Mouse (Mus musculus) heart, embryonic 15.5 days (tissue): ENCODE measurements around the gene Clcn2. TPM values are rescaled to one million over a fixed set of nuclear protein-coding genes. Genes with fewer than 3 reads are reported as not detected.

ENCODE experiments used
- polyA plus RNA-seq: library from polyadenylated mRNA; unstranded; fragments of >200 nt; fragmentation: Nextera tagmentation; extraction: Ambion mirVana; gene quantifications from 2 replicates; pipeline ENCODE4 v1.2.1, GENCODE M21; 2015

Gene Clcn2
- polyA plus RNA-seq, 1 experiment from 2014 or later: 3.8 TPM

Other genes with a start within 250 kb of the Clcn2 start
- gene Eif2b5, start 218.9 kb downstream of the Clcn2 start, polyA plus RNA-seq: 66.6 and 75.9 TPM in 2 replicates
- gene Dvl3, start 200.8 kb downstream of the Clcn2 start, polyA plus RNA-seq: 16.9 and 24.3 TPM in 2 replicates
- gene Ap2m1, start 182.3 kb downstream of the Clcn2 start, polyA plus RNA-seq: 440 and 469 TPM in 2 replicates
- 47.1 and 50.5 TPM in 2 replicates for gene Abcf3, start 169.2 kb downstream of the Clcn2 start, polyA plus RNA-seq
- 0.09 and 0.80 TPM in 2 replicates for gene Vwa5b2, start 128.3 kb downstream of the Clcn2 start, polyA plus RNA-seq
- gene Eef1akmt4, start 106.2 kb downstream of the Clcn2 start, polyA plus RNA-seq: 13.4 and 17.6 TPM in 2 replicates
- not detected in 2 replicates for gene Gm49333, start 106.1 kb downstream of the Clcn2 start, polyA plus RNA-seq
- gene Alg3, start 106.0 kb downstream of the Clcn2 start, polyA plus RNA-seq: 23.6 and 30.7 TPM in 2 replicates
- gene Camk2n2, start 96.5 kb downstream of the Clcn2 start, polyA plus RNA-seq: 0.31 and 0.46 TPM in 2 replicates
- 0.93 and 1.5 TPM in 2 replicates for gene Ece2, start 87.9 kb downstream of the Clcn2 start, polyA plus RNA-seq
- gene Psmd2, start 66.1 kb downstream of the Clcn2 start, polyA plus RNA-seq: 202 and 242 TPM in 2 replicates
- gene Eif4g1, start 49.4 kb downstream of the Clcn2 start, polyA plus RNA-seq: 95.3 and 129 TPM in 2 replicates
- 7.1 and 9.0 TPM in 2 replicates for gene Fam131a, start 24.5 kb downstream of the Clcn2 start, polyA plus RNA-seq
- gene Polr2h, start 81 bp downstream of the Clcn2 start, polyA plus RNA-seq: 41.0 and 54.5 TPM in 2 replicates
- gene Chrd, start 15.4 kb upstream of the Clcn2 start, polyA plus RNA-seq: 1.1 and 2.2 TPM in 2 replicates
- gene Thpo, start 16.8 kb upstream of the Clcn2 start, polyA plus RNA-seq: 0.08 and 0.34 TPM in 2 replicates